Mouse (Mus musculus): ENCODE measurements around the gene Mfsd7a.

Gene Mfsd7a

GRCm38 (mm10) chr5:108433804-108434587, 14.7 kb downstream of the Mfsd7a start, which contains the start of gene Atp5k:
Atp5k (minus strand) TSS chr5:108434448.
- peak; percentile 91 for DNase-seq (ENCODE audit: extremely low spot score)

- no peak for DNase-seq (ENCODE audit: extremely low spot score)
Observed at GRCm38 (mm10) chr5:108431196-108431595, 17.5 kb downstream of the Mfsd7a start.

GRCm38 (mm10) chr5:108427186-108427585, 21.5 kb downstream of the Mfsd7a start:
- DNase-seq (ENCODE audit: extremely low spot score), result peak; percentile 47

- no peak for DNase-seq (ENCODE audit: extremely low spot score)
Observed at GRCm38 (mm10) chr5:108423427-108423826, 25.3 kb downstream of the Mfsd7a start.

GRCm38 (mm10) chr5:108422741-108423140, 25.9 kb downstream of the Mfsd7a start:
- DNase-seq (ENCODE audit: extremely low spot score), result no peak

- DNase-seq (ENCODE audit: extremely low spot score), result no peak
Observed at GRCm38 (mm10) chr5:108414711-108415110, 34.0 kb downstream of the Mfsd7a start.

- no peak for DNase-seq (ENCODE audit: extremely low spot score)
Observed at GRCm38 (mm10) chr5:108406977-108407376, 41.7 kb downstream of the Mfsd7a start.

- DNase-seq (ENCODE audit: extremely low spot score), result no peak
Observed at GRCm38 (mm10) chr5:108405460-108405859, 43.2 kb downstream of the Mfsd7a start.

GRCm38 (mm10) chr5:108403453-108403852, 45.2 kb downstream of the Mfsd7a start:
- DNase-seq (ENCODE audit: extremely low spot score), result no peak
